Mouse (Mus musculus): ENCODE measurements around the gene Nudcd3.

Nudcd3 gene

DNA sequence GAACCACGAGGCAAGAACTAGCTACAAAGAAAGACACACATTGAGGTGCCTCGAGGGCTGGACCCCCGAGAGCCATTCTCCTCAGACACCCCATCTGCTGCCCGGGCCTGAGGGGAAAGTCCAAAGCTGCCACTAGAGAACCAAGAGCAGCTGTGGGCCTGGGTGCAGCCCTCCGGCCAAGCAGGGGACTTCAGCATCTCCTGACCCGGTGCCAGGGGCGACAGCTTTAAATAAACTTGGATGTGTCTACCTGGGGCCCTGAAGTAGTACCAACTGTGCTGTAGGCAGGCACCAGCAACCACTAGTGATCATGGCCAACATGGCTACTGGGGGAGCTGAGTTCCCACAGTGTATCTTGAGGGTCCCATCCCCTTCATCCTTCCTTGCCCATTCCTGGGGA lies 137.2 kb downstream of the Nudcd3 start:
- no peak for DNase-seq (ENCODE audit: low spot score)

GRCm38 (mm10) chr11:6062329-6062728 lies 137.9 kb downstream of the Nudcd3 start:
- no peak for DNase-seq (ENCODE audit: low spot score)

DNA sequence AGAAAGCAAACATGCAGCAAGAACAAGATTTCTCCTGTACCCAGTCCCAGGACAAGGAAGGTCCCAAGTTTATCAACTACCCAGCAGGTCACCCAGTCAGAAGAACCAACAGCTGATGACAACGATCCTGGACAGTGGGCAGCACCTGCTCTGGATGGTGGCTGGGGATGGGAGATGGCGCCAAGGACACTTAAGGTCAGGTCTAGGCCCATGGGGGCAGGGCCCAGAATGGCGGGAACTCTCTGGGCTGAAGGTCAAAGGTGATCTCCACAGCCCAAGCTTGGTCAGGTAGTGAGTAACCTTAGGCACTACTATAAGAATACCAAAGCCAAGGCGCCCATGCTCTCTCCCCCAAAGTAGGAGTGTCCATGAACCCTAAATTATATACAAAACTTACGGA lies 138.3 kb downstream of the Nudcd3 start:
- DNase-seq (ENCODE audit: low spot score), result no peak

DNA sequence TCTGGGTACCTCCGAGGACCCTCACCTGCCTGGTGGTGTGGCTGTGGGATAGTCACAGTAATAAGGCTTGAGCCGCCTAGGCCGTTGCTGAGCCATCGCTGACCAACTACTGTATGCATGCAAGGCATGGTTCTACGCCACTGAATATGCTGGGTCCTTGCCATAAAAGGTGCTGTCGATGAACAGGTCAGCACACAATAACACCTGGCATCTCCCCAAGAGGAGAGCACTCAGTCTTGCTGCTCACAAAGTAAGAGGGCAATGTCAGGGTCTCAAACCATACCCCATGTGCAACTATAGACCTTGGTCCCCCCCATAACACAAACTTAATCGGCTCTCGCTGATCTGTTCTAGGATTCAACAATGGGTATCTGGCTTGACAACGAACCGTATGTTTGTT lies 141.1 kb downstream of the Nudcd3 start:
- no peak for DNase-seq (ENCODE audit: low spot score)

Measured in layer of hippocampus, adult 11-12 months (tissue).